Mouse (Mus musculus) R1 (cell line): ENCODE data around the gene H2afv.
"Not testable (repeated sequence)": the region's sequence is repeated elsewhere in the genome, so short reads cannot be mapped to it uniquely, and the experiment has no call there.

ENCODE experiments used
- DNase-seq: peaks from one replicate; pipeline ENCODE4 v3.0.0-alpha.2; 2018; ENCODE audit warnings: low read depth, low spot score

Gene H2afv

GRCm38 (mm10) chr11:6415551-6416404 lies 28.5 kb downstream of the H2afv start:
- peak; percentile 95 for DNase-seq

- peak; percentile 71 for DNase-seq
Observed at GRCm38 (mm10) chr11:6414751-6415550, 29.3 kb downstream of the H2afv start, which contains the start of gene Ppia. TSS of gene Ppia (plus strand) at chr11:6415443.

GRCm38 (mm10) chr11:6413264-6413663 lies 31.0 kb downstream of the H2afv start:
- peak; percentile 39 for DNase-seq

- peak; percentile 84 for DNase-seq
Observed at GRCm38 (mm10) chr11:6411684-6412083, 32.6 kb downstream of the H2afv start.

GRCm38 (mm10) chr11:6410755-6411154 lies 33.5 kb downstream of the H2afv start:
- DNase-seq = not testable (repeated sequence)

- DNase-seq = peak; percentile 86
Observed at GRCm38 (mm10) chr11:6410050-6410602, 34.1 kb downstream of the H2afv start.

- DNase-seq = no peak
Observed at GRCm38 (mm10) chr11:6407162-6407621, 37.1 kb downstream of the H2afv start.

- DNase-seq = peak; percentile 57
Observed at GRCm38 (mm10) chr11:6406251-6407161, 37.7 kb downstream of the H2afv start.

GRCm38 (mm10) chr11:6405591-6406081 lies 38.6 kb downstream of the H2afv start:
- DNase-seq = no peak

GRCm38 (mm10) chr11:6404699-6405566 lies 39.3 kb downstream of the H2afv start:
- no peak for DNase-seq

- no peak for DNase-seq
Observed at GRCm38 (mm10) chr11:6403830-6404405, 40.3 kb downstream of the H2afv start.

GRCm38 (mm10) chr11:6402515-6403510 lies 41.4 kb downstream of the H2afv start:
- peak; percentile 87 for DNase-seq

- no peak for DNase-seq
Observed at GRCm38 (mm10) chr11:6398141-6398540, 46.1 kb downstream of the H2afv start.

- DNase-seq = no peak
Observed at GRCm38 (mm10) chr11:6395565-6395964, 48.7 kb downstream of the H2afv start.

- no peak for DNase-seq
Observed at GRCm38 (mm10) chr11:6393866-6394265, 50.4 kb downstream of the H2afv start.

GRCm38 (mm10) chr11:6392857-6393256 lies 51.4 kb downstream of the H2afv start:
- DNase-seq = no peak

- DNase-seq = no peak
Observed at GRCm38 (mm10) chr11:6391516-6392276, 52.5 kb downstream of the H2afv start.
